Mouse (Mus musculus) fat pad, adult 2 months (tissue): Measurements from ENCODE around the gene Galnt12.

ENCODE experiments used
- DNase-seq: peaks from one replicate; pipeline ENCODE4 v3.0.0-alpha.2; 2011; ENCODE audit warnings: low read depth, low spot score; ENCODE audit errors: extremely low read depth

The Galnt12 gene

DNA sequence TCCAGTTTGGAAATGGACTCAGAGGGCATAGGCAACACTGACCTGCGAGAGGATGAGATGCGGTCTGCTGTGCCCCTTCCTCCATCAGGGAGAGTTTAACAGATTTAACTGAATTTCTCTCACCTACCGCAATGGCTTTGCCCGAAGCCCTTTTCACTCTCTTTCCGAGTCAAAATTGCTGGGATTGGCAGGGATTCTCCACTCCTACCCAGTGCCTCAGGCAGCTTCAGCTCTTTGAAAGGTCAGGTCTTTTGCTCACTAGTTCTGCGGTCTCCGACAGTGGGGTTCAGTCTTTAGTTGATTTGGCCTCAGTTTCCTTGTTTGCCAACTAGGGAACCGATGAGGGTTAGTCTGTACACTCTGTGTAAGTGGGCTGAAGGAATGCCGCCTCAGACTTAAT is 1.5 kb downstream of the Galnt12 start:
- no peak for DNase-seq

DNA sequence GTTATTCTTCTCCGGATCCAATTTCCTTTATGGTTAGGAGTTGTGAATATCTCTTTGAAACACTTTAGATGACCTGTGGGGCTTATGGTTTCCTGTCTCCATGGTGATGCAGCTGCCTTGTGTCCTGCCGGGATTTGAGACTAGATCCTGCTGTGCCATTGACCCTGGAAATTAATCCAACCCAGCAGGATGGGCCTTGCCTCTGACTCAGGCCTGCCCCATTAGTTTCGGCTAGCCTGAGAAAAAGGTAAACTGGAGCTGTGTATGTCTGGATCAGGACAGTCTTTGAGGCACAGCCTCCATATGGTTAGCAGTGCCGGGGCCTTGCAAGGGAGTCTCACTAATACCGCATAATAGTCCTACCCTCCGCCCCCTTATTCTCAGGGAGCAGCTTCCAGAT is 1.9 kb downstream of the Galnt12 start:
- DNase-seq: no peak

DNA sequence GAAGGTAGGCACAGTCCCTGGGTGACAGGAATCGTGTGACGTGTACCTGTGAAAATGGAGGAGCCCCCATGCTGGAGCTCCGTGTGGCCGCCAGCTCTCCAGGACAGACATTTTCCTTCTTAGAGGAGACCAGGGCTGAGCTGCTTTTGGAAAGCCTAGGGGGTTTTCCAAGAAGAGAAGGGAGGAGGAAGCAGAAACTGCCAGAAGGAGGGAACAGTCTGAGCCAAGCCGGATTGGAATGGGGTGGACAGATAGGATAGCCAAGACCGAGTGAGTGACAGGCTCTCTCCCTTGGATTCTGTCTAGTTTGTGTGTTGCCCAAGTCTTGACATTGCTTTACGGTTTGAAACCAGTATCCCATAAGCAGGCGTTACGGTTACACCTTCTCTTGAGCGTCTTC is 11.9 kb downstream of the Galnt12 start:
- DNase-seq: no peak

DNA sequence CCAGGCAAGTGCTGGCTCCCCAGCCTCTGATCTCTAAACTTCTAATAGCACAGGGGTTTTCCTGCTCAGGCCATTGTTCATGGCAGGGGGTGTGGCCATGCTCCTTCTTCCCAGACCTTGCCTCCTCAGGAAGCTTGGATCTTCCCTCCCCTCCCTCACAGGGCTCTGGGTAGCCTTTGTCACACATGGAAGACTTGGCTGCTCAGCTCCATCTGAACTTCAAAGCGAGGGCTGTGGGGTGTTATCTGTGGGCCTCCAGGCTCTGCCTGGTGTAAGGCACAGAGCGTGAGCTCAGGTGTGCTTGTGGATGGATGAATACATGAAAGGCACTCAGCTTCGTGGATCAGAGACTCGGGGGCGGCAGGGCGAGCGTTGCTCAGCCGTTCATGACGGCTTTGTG is 20.2 kb downstream of the Galnt12 start:
- DNase-seq: no peak

DNA sequence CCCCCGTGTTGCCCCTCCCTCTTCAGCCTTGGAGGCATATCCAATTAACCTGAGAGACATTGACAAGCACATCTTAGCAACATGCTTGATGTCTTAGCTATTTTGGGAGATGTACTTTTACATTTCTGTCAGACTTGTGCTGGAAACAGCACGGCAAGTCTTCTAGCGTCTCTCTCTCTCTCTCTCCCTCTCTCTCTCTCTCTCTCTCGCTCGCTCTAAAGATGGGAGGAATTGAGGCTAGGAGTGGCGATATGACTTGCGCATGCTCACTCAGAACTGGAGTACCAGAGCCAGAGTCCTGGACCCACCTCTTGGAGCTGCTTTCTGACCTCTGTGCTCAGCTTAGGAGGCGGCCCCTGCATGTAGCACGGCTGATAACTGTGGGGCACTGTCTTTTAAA is 20.9 kb downstream of the Galnt12 start:
- DNase-seq: no peak

DNA sequence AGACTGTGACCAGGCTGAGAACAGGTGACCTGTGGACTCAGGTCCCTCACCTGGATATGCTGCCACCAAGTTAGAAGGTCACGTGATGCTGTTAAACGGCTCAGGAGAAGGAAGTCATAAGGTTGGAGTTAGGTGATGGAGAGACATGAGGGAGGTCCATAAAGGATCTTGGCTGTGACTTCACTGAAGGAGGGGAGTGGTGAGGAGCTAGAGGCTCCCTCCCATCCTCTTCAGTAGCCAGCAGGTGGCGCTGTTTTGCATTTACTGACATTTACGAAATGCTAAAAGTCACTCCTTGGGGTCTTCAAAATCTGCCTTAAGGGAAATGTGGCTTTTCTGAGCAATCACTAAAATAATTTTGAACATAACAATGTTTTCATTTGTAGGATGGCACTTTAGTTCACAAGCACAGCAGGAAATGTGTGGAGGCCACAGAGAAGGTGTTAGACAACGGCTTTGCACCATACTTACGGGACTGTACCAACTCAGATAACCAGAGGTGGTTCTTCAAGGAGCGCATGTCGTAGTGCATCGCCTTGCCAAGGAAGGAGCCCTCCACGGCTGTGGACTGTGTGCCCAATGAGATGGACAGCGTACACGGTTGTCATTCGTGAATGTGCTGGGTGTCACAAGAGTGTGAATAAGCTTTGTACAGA is 30.5 kb downstream of the Galnt12 start:
- no peak for DNase-seq

DNA sequence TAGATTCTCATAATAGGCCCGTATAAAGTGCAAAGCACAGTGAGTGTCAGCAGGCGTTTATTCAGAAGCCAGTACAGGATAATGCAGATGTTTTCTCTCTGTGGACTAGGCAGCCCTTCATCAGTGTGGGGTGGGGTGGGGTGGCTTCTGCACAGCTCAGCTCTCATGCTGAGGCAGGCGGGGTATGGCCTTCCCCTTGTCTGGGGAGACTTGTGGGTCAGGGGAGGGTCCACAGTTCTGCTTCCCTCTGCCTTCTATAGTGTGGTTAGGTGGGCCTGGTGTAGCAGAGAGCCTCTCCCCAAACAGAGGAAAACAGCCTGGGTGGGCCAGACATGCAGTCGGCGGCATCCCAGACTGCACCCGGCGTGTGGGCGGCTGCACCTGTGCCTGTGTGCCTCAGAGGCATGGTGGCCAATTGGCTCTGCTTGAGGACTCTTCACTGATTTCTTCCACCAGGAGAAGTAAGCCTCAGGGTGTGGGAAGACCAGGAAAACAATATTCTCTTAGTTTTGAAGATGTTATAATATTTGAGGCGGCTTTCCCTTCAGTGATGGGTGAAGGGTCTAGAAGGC is 32.5 kb downstream of the Galnt12 start:
- no peak for DNase-seq

DNA sequence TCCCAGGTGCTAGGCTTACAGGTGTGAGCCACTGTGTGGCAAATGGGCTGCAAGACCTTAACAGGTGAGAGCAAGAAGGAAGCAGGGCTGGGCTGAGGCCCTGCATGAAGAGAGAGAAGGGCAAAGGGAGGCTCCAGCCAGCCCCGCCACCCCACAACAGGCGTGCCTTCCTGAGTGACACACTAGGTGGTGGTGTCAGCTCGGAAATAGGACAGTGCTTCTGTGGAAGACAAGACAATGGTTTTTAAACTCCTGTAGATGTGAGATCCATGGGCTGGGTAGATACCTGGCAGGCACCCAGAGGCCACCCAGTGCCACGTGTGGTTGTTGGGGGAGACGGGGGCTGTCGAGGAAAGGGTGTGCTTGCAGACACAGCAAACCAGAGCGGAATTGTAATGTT is 36.8 kb downstream of the Galnt12 start:
- DNase-seq: no peak

DNA sequence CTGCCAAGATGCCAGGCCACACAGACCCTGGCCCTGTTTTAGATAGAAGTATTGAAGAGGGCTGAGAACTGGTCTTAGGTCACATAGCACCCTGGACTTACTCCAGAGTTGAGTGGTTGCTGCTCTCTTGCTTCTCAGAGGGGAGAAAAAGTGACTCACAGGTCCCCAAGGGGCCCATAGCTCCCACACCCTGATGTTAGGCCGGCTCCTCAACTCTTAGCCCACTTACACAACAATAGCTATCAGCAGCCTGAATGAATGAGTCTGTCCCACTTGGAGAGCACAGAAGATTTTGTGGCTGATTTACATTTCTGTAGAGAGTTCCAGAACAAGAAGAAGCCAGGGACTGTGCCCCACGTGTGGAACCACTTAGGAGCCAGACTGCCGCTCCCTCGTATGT is 37.9 kb downstream of the Galnt12 start:
- DNase-seq: no peak

DNA sequence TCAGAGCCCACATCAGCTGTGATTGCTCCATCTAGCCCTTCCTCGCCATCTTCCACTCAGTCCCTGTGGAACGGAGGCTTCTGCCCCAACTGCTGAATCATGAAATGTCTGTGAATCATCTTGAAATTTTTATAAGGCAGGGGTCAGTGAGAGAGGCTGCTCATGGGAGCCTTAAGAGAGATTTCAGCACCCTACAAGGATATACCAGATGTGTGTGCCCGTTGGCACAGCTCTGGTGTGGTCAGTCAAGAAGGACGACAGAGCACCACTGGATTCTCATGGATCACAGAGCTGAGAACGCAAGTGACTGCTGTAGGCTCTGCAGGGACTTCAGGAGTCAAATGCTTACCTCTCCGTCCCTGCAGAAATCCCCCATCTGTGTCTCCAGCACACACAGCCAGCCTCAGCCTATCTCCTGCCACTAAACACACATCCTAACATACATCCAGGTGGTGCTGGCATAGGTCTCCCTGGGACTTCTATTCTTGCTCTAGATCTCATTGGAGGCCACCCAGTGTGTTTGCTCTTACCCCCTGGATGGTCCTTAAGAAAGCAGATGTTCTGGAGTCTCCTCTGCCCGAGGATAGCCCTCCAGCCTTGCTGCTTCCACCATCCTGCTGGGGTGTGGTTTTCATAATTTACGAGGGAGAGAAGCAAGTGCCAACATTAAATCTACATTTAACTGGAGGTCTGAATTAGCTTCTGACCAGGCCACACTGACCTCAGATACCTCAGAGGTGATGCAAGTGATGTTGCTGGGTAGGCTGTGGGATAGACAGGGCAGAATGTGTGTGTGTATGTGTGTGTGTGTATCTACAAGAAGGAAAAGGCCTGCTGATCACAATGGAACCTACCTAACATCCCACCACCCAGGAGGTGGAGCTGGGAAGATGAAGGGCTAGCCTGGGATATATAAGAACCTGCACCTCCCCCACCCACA is 38.7 kb downstream of the Galnt12 start:
- no peak for DNase-seq

DNA sequence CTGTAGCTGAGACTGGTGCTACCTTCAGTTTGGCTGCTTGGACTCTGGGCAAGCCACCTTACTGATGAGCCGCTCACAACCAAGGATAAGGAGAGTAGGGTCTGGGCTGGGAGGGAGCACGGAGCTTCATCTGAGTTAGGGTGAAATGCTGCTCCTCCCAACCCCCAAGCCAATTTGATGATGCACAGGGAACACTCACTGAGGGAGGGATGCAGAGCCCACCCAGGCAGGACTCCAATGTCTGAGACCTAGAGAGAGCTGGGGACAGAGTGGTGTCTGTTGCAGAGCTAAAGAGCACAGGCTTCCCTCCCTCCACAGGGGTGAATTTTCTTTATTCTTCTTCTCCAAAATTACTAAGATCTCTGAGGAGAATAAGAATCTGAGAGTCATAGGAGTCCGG is 40.2 kb downstream of the Galnt12 start:
- DNase-seq: no peak

DNA sequence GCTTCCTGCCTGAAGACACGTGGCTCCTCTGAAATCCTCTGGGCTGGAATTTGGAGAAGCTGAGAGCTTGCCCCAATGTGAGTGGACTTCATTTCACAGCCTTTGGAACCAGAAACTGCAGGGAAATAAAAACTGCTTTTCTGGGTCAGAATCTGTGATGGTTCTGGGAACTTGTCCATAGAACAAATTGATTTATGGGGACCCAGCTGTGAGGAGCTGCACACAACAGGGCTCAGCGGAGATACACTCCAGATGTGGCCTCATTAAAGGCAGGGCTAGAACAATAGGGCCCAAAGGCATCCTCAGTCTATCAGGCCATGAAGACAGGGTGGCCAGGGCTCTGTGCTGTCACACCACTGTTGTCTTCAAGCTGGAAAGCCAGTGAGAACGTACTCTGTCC is 40.7 kb downstream of the Galnt12 start:
- DNase-seq: no peak

DNA sequence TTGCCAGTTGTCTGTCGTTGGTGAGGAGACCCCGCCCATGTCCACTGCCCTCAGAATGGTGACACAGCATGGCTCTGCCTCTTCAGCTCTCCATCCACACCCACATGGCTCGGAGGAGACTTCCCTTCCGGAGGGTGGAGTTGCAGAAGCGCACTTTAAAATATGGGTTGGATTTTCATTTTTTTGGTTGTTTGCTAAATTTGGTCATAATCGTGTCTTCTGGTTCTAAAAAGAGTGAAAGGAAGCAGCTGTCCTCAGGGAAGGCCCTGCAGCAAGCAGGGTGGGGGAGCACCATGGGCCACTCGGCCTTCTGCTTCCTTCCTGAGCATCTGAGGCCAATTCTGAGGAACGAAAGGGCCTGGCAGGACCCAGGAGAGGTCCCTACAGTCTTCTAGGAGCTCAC is 45.0 kb downstream of the Galnt12 start:
- DNase-seq: no peak

DNA sequence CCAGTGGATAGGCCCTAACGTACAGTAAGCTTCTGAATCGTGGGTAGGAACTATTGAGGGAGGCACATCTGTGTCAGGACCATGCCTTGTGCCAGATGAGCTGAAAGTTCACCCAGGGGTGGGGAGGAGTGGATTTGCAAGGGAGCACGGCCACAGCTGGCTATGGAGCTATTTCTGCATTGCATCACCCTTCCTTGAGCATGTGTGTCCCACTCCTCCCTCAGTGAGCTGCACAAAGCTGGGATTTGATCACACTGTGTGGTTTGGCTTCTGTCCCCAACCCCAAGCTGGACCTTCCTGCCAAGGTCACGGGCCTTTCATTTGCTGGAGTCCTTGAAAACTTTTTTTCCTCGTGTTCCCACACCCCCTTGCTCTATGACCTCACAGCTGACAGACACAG is 45.8 kb downstream of the Galnt12 start:
- DNase-seq: no peak

DNA sequence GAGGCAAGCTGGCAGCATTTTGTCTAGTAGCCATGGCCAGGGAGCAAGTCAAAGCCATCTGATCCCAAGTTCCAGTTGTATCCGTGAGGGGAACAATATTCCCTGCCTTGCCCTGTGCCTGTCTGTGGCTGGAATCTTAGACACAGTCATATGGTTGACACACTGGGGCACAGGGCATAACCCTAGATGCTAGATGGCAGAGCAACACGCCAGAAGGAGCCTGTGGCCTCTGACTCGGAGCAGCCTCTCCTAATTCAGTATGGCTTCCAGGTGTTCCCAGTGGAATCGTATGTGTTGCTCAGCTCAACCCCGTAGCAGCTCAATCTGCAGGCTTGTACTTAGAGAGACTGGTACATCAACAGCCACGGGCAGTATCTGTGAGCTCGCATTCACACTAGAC is 46.7 kb downstream of the Galnt12 start:
- DNase-seq: no peak

DNA sequence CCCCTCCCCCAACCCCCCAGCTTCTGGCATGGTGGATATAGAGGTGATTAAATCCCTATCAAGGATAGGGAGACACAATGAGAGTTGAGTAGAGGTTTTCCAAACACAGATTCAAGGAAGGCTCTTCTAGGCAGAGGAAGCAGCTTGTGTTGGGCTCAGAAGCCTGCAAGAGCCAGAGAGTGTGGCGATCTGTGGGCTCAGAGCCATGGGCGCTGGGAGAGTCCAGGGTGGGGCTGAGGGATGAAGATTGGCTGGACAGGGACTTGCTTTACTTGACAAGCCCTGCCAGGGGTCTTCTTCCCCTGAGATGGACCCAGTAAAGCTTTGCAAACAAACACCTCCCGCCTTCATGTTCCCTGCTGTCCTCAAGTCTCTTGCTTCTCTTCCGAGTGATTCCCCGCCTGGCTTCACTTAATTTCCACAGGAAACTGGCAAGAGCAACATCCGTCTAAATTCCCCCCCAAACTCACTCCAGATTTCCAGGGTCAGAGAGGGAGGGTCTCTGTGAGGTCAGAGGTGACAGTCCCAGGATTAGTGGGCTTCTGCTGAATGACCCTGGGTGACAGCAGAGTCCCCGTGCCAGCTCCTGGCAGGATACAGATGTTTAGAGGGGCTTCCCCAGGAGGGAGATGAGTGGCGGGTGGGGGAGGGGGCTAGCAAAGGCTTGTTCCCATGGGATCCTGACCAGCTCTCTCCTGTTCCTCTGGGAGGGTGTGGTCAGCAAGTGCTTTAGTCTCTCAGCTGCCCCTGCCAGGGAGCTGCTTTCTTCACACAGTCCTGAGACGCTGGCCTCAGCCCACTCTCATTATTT is 47.5 kb downstream of the Galnt12 start:
- no peak for DNase-seq

DNA sequence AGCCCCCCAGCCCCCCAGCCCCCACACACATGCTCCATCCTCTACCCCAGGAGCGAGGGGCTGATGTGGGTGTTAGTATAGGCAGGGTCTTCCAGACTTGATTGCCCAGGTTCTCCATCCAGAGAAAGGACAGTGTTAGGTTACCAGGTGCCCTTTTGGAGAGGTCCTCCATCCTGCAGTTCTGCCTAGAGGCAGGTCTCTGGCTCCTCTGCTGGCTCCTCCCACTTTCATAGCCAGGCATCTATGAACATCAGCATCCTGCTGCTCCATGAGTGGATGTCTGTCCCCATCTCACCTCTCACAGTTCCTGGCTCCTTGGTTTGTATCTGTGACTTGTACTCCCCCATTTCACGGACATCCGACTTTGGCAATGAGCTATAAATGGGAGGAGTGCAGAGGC is 48.6 kb downstream of the Galnt12 start:
- DNase-seq: no peak

DNA sequence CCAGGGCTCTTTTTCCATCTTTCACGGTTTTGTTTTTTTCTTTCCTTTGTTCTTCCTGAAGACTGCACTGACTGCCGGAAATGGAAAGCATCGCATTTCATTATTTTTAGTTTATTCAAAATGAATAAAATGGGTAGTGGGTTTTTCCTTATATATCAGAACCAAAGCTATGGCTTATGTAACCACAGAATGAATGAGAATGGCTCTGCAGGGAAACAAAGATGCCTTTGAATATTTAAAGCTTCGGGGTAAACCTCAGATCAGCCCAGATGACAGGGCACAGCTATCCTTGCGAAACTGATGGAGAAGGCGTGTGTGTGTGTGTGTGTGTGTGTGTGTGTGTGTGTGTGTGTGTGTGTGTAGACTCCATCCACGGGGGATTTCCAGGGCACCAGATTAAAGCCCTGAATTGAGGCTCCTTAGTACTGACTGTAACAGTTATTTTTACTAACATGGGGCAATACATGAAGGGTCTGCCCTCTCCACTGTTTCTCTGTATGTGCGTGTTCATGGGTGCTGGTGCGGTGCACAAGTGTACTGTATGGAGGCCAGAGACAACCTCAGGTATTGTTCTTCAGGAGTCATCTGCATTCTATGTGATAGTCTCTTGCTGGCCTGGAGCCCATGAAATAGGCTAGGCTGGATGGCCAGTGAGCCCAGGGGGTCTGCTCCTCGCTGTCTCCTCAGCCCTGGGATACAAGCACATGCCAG is 49.9 kb downstream of the Galnt12 start:
- DNase-seq: no peak

DNA sequence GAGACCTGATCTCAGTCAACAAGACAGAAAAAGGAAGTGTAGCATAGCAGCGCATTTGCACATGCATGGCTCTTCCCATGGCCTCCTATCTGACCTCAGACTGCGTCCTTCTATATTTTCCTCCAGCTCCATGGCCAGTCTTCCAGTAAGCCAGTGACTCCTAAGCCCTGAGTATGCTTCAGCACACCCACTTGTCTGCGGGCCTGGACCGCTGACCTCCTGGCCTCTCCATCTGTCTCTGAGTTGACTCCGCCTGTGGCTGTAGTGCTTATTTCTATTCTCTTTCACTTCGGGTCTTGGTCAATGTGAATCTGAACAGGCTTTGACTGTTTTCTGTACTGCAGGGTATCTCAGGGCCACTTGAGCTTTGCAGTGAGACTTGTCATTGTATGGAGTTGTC is 52.1 kb downstream of the Galnt12 start:
- no peak for DNase-seq

DNA sequence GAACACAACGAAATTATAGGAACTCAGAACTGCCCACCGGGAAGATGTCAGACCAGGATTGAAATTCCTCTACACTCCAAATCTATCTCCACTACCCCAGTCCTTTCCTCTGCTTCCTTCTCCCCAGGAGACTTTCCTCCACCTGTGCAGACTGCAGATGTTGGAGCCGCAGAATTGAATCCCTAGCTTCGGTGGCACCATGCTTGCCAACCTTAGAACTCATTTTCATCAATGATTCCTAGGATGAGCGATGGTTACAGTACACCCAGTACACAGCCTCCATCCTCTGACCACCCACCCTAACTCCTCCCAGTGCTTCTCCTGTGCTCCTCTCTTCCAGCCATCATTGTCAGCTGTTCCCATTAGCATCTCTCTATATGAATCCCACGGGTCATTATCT is 53.6 kb downstream of the Galnt12 start:
- DNase-seq: no peak

DNA sequence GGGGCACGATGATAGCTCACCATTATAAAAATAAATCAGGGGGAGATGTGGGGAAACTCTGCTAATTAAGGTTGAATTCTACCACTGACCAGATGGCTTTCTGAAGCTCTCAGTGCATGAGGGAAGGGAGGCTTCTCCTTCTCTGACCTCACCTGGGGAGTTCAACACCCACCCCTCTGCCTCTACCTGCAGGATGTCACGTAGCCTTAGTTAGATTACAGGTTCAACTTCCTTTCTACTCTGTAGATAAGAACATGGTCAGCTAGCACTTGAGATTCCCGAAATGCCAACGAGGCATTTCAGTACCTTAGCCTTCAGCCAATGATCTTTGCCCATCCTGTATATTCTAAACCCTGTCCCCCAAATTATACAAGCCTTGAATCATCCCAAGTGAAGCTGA is 54.9 kb downstream of the Galnt12 start:
- no peak for DNase-seq
